Mouse (Mus musculus) adrenal gland, postnatal 4 days (tissue): ENCODE data around the gene Hnrnpl. TPM values are rescaled to one million over a fixed set of nuclear protein-coding genes. Genes with fewer than 3 reads are reported as not detected.

ENCODE experiments used
- DNase-seq, 2 experiments: peaks; one replicate each; pipeline ENCODE4 v3.0.0; 2021 to 2022; ENCODE audit warnings: low spot score in 2 of 2, mixed read lengths in 2 of 2
- total RNA-seq, 2 experiments: library from RNA; stranded (reverse); gene quantifications; 2 replicates each; pipeline ENCODE4 v1.2.3; 2021

Hnrnpl gene
- total RNA-seq, 2 experiments from 2014 or later = 722 to 725 TPM

DNA sequence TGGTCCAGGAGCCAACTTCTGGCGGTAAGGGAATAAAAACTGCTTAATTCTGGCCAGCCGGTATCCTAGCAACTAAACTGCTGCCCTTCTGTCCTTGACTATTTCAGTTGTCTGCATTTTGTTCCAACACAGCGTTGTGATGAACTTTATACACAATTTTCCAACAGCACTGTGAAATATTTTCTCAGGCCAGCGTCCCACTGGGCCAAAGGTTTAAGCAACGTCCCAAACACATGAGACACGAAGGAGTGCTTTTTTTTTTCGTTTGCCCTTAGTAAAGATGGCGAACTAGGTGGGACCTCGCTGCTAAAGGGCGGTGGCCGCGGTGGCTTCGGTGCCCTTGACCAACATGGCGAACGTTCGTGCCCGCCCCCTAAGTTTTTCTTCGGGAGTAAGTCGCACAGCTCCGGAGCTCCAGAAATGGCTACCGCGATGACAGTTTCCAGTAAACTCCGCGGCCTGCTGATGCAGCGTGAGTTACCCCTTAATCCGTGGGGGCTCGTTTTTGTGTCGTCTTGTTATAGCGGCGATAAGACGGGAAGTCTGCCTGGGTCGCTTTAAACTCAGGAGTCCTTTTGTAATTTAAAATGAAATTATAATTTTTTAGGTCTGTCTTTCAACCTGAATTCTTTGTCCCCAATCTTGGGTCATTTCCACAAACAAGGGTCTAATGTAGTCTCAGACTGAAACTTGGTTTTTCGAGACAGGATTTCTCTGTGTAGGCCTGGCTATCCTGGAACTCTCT is 16.8 kb downstream of the Hnrnpl start, which contains the start of gene Ech1:
TSS of gene Ech1 (plus strand) at position 277 of the 745 bp plus-strand sequence.
- DNase-seq = peak; percentile 80 to 84

DNA sequence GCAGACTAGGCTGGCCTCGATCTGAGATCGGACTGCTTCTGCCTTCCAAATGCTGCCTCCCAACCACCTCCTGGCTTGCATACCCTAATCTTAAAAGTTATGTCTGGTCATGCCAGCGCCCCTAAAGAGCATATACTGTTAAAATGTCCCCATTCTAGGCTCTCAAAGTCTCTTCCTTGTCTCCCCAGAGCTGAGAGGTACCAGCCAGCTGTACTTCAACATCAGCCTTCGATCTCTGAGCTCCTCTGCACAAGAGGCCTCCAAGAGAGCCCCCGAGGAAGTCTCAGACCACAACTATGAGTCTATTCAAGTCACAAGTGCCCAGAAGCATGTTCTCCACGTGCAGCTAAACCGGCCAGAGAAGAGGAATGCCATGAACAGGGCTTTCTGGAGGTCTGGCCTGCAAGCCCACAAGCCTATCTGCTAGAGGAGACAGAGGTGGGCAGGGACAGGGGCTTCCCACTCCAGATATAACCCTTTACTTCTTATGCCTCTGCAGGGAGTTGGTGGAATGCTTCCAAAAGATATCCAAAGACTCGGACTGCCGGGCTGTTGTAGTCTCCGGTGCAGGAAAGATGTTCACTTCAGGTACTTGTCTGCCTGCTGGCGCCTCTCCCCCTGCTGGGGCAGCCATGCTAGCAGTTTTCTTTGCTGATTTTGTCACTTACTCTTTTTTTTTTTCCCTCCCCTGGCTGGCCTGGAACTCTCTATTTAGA is 17.5 kb downstream of the Hnrnpl start:
- DNase-seq = no peak

DNA sequence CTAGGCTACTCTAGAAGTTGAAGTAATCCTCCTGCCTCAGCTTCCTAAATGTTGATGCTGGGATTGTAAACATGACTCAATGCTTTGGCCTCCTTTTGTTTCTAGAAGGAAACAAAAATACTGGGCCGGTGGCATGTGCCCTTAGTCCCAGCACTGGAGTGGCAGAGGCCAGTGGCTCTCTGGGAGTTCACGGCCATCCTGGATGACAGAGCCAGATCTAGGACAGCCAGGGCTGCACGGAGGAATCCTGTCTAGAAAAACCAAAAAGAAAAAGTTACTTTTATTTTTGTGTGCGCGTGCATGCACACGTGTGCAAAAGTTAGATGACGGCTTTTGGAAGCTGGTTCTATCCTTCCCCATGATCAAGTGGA is 18.0 kb downstream of the Hnrnpl start:
- DNase-seq = no peak

DNA sequence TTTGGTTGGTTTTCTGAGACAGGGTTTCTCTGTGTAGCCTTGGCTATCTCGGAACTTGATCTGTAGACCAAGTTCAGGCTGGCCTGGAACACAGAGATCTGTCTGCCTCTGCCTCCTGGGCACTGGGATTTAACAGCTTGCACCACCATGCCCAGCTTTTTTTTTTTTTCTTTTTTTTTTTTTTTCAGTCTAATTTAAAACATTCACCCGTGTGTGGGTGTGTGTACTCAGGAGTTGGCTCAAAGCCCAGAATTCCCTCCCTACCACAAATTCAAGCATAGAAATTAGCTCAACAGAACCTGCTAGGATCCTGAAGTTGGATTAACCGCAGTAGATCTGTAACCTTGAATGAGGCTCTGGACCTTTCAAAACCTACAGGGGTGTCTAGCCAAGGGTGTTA is 19.0 kb downstream of the Hnrnpl start:
- no peak for DNase-seq

DNA sequence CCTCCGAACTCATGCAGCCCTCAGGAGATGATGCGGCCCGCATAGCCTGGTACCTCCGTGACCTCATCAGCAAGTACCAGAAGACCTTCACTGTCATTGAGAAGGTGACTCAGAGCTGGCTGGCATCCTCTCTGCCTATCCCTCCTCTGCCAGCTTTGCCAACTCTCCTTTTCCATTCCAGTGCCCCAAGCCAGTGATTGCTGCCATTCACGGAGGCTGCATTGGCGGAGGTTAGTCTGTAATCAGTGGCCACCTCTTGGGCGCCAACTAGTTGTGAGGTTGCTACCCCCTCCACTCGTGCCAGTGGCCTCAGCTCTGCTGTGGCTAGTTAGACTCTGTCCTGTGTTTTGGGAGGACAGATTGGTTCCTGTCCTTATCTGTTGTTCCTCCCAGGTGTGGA is 21.5 kb downstream of the Hnrnpl start:
- DNase-seq = no peak

DNA sequence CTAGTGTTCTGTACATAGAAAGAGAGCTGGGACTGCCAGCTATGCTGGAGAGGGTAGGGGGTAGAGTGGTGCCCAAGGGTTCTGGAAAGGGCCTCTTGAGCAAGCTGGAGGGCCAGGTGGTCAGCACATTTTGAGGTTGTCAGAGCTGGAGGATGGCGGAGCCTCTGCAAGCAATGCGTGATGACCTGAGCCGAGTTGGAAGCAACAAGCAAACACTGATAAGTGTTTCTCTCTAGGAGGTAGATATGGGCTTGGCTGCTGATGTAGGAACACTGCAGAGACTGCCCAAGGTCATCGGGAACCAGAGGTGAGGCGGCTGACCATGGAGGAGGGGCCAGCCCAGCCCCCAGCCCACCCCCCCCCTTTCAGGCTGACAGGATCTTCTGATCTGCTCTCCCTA is 22.6 kb downstream of the Hnrnpl start:
- DNase-seq = no peak

DNA sequence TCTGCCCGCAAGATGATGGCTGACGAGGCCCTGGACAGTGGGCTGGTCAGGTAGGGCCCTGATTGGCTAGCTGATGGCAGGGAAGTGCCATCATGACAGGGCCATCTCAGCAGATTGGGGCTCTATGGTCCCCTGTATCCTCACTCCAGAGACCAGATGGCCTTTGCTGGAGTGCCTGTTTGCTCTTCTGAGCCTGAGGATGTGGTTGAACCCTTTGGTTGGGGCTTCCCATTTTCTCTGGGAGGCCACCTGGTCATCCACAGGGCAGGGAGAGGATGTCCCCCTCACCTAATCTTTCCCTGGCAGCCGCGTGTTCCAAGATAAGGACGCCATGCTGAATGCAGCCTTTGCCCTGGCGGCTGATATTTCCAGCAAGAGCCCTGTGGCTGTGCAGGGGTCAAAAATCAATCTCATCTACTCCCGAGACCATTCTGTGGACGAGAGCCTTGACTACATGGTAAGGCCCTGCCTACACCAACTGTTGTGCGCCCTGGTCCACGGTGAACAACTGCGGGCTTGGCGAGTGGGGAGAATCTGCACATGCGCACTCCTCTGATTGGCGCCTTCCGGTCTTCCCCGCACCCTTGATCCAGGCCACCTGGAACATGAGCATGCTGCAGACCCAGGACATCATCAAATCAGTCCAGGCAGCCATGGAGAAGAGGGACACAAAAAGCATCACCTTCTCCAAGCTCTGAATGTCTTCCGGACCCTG is 23.2 kb downstream of the Hnrnpl start:
- DNase-seq = peak in 1 of 2 experiments; percentile 2

DNA sequence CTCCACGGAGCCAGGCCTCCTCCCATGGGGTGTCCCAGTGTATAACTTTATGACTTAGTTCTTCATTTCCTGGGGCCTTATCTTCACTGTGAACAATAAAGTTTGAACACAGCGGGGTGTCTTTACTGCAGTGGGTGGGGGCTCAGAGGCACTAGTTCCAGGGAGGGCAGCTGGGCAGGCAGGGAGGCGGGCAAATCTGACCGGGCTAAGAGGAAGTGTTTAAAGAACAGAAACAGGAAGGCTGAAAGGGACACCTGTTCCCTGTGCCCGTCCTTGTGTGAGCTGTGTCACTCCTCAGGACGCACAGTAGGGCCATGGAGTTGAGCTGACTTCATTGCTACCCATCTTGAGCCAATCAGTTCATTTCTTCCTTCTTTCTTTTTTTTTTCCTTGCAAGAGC is 23.8 kb downstream of the Hnrnpl start:
- DNase-seq = peak in 1 of 2 experiments; percentile 2

DNA sequence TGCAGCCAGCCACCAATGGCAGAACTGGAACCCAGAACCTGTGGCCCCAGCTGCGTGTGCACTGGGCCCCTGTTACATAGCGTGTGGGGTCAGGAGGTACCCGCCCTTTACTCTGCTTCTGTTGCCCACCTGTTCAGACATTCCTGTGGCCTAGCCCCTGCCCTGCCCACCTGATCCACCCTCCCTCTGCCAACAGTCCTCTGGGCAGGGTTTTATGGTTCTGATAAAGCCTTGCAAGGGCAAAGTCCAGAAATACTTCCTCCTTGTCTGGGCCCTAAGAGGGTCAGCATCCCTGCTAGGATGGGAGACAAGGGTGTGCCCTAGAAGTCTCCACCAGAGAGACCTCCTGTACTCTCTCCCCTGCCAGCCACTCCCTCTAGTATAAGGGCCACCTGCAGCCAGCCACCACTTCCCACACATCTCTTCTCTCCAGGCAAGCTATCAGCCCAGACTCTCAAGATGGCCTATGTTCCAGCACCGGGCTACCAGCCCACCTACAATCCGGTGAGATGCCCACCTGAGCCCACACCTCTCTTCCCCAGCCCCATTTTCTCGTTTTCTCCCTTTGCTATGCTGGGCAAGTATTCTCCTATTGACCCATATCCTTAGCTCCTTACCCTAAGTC is 25.5 kb downstream of the Hnrnpl start, which contains the start of gene Lgals4:
TSS of gene Lgals4 (plus strand) at position 132 of the 625 bp plus-strand sequence.
- peak in 1 of 2 experiments; percentile 2 for DNase-seq

DNA sequence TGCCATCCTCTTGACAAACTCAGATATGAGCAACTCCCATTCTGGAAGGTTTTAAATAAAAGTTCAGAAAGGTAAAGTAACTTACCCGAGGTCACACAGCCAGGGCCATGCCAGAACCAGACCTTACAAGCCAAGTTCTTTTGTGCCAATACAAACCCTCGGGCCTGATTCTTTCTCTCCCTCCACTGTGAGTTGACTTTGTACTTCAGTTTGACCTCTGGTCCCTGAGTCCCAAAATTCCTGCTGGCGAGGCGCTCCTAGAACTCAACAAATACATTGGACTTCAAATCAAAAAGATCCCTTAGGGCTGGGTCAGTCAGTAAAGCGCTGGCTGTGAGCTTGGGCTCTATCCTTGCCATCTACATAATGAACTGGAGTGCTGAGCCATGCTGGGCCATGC is 28.6 kb downstream of the Hnrnpl start:
- no peak for DNase-seq

DNA sequence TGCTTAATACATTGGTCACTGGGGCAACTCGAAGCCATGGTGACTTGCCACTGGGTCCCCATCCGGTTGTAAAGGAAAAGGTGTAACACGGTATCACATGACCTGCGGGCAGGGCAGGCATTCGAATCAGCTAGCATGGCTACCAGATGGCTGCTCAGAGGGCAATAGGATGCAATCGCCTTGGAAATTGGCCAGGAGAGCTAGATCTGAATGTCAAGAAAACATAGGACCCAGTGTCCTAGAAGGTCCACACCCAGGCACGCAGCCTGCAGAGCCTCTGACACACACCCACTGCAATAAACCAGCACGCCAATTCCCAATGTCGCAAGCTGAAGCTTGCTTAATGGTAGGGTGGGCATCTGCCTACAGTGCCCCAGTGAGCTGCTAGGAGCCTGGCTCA is 30.0 kb downstream of the Hnrnpl start:
- no peak for DNase-seq

DNA sequence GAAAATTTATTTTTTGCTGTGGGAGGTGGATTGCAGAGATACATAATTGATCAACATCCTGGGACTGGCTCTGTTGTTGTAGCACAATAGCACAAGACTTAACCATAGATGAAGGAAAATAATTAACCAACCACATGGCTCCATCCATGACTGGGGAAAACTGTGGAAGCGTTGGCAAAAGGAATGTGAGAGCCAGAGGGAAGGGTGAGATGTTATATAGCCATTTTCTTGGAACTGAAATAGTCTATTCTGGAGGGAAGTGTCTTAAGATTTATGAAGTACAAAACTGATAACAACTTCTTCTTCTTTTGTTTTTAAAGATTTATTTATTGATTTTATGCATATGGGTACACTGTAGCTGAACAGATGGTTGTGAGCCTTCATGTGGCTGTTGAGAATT is 38.9 kb downstream of the Hnrnpl start:
- no peak for DNase-seq

DNA sequence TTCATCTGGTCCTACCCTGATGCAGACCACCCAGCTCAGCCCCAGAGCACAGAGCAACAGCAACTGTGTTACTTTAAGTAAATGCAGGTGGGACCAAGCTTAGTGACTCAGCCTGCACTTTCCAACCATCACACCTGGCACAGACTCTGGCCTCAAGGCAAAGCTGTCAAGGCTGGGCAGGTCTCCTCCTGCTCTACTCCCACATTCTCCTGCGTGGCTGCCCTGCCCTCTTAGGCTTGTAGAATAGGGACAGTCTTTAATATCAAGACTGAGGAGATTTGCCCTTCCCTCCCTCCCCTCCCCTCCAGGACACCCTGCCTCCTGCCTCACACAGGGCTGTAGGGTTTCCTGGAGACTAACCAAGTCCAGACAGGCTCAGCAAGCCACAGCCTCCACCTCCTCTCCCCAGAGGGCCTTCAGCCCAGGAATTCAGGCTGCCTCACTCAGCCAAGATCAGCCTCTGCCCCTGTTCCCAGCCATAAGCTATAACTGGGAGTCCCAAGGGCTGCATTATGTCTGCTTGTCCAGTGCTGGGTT is 41.4 kb downstream of the Hnrnpl start:
- DNase-seq = no peak

DNA sequence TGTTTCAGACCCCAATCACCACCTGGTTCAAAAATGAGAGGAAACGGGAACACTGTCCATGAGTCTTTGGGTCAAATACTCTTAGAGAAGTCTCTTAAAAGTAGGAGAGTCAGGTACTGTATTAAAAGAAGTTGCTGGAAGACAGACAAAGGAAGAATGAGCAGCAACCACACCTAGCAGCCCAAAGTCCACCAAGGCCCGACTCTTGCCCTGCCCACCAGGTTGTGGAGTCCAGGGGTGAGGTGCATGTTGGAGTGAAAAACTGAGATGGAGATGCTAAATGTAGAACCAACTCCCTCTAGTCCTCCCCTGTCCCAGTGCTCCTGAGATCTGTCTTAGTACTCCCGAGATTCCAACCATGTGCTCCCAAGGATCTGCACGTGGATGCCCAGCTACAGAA is 42.3 kb downstream of the Hnrnpl start:
- DNase-seq = no peak

DNA sequence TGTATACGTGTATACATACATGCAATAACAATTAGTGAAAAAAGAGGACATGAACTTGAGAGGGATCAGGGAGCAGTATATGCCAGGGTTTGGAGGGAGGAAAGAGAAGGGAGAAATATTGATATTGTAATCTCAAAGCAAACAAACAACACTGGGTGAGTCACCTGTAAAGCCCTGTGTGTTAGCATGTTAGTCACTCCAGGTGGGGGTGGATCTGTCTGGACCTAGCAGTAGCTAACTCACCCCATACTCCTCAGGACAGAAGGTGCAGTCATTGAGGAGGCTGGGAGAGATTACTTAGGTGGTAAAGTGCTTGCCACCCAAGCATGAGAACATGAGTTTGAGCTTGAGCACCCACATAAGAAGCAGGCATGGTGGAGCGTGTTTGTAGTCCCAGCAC is 51.6 kb downstream of the Hnrnpl start:
- no peak for DNase-seq

DNA sequence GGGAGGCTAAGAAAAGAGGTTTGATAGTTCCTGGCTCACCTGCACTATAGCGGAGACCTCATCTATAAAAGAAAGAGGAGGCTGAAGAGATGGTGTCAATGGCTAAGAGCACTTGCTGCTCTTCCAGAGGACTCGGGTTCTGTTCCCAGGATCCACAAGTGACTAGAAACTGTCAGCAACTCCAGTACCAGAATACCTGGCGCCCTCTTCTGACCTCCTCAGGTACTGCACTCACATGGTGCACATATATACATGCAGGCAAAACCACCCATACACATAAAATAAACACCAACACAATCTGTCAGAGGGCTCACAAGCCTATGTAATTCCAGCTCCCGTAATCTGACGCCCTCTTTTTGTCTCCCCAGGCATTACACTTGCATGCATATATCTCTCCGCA is 52.6 kb downstream of the Hnrnpl start:
- DNase-seq = no peak

DNA sequence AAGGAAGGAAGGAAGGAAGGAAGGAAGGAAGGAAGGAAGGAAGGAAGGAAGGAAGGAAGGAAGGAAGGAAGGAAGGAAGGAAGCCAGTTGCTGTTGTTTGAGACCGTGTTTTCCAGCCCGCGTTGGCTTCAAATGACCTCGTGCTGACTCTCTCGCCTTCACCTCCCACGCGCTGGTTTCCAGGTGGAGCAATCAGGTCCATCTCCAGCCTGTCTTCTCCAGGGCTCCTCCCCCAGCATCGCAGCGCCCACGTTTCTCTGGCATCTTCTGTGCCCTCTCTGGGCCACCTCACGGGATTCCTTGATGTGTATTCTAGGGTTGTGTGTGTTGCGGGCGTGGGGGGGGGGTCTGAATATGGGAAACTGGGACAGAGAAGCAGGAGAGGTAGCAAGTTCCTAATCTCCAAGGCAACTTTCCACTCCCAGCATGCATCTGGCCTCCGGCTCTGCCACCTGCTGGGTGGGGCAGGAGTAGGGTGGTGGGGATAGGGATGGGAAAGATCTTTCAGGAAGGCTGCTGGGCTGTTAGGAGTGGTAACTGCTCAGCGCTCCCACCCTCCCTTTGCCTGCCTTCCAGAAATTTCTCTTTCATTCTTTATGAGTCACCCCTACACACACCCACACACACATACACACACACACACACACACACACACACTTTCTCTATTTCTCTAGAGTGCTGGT is 54.6 kb downstream of the Hnrnpl start:
- no peak for DNase-seq

DNA sequence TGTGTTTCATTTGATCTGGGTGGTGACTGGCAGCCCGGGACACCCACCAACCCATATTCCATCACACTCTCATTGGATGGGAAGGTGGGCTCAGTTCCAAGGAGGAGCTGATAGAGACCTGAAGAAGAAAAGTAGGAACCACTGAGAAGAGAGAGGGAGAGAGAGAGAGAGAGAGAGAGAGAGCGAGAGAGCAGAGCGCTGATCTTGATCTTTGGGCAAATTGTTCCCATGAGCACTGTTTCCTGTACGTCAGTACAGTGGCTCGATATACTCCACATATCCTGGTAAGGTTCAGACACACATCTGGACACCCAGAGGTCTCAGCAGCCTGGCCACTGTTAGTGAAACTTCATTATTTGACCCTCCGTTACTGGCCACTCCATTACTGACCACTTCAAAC is 55.2 kb downstream of the Hnrnpl start, which contains the start of gene Lgals7:
TSS of gene Lgals7 (plus strand) at position 314 of the 400 bp plus-strand sequence.
- DNase-seq = no peak

DNA sequence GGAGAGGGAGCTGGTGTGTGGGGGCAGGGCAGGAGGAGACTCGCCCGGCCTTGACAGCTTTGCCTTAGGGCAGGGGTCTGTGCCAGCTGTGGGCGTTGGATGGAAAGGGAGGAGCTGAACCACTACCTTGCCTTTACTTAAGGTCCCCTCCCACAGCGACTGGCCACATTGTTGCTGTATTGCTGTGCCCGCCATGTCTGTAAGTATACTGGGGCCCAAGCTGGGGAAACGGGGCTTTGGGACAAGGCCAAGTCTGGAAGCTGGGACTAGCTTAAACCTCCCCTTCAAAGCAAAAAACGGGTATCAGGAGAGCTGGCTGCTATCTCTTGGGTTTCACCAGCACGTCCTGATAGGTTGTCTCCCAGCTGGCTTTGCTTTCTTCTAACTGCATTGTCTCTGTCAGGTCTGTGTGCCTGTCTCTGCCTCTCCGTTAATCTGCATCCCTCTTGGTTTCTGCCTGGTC is 56.0 kb downstream of the Hnrnpl start:
- DNase-seq = no peak
